Mouse (Mus musculus): ENCODE data around the gene Ulk3. TPM values are rescaled to one million over a fixed set of nuclear protein-coding genes. Genes with fewer than 3 reads are reported as not detected.
A peak's percentile ranks its signal among the peaks of the same experiment; 100 is the strongest.

Ulk3 gene
- total RNA-seq, 2 experiments from 2014 or later: 2.6 to 8.7 TPM

DNA sequence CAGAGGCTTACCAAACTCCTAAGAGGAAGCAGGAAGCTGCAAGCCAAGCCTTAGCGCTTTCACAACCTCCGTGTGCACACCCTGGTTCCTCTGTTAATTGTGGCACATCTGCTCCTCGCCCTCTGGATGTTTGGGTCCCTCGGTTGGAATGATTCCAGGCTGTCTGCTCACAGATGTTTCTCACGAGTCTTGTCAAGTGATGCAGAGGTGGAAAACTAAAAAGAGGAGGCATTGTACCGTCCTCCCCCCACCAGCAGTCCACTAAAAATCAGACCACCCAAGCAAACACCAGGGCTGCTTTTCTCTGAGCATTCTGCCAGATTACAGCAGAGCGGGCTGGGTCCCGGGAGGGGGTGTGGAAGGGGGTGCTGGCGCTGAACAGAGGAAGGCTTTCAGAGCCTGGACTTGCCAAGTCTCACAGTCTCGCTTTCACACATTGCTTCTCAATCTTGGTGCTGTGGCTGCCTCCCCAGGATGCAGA is 23.5 kb upstream of the Ulk3 start:
- no peak for ATAC-seq (replicated peaks; ENCODE audit: low FRiP score, low TSS enrichment, poor library complexity, severe bottlenecking)

DNA sequence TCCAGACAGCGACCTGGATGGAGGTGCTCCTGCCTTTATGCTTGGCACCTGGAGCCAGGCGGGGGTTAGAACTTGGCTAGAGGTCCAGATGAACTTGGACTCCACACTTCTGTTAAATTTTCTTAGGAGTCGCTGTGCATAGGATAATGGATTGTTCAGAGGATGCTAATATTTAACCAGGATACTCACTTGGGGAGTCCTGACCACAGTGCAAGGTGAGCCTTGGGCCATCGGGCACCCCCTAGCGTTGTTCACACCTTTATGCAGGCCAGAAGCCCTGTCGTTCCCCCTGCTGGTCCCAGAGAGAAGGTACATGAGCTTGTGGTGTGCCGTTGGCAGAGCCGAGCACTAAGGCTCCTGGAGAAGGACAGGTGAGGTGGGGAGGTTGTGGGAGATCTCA is 22.4 kb upstream of the Ulk3 start:
- ATAC-seq (replicated peaks; ENCODE audit: low FRiP score, low TSS enrichment, poor library complexity, severe bottlenecking): no peak; the same call in 1 of the 2 replicates

DNA sequence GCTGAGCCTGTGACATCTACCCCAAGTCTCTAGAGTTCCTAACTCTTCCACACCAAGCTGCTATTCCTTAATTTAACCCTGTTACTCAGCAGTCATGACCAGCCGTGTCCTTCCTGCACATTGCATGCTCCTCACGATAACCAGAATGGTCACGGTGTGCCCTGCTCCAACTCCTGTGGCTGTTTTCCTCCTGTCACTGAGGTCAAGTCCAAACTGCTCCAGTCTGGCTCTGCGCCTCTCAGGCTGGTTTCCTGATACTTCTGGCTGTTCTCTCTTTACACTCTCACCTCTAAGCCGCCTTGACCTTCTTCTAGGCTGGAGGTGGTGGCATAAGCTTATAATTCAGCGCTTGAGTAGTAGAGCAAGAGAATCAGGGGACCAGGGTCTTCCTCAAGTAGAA is 20.8 kb upstream of the Ulk3 start:
- ATAC-seq (replicated peaks; ENCODE audit: low FRiP score, low TSS enrichment, poor library complexity, severe bottlenecking): no peak

DNA sequence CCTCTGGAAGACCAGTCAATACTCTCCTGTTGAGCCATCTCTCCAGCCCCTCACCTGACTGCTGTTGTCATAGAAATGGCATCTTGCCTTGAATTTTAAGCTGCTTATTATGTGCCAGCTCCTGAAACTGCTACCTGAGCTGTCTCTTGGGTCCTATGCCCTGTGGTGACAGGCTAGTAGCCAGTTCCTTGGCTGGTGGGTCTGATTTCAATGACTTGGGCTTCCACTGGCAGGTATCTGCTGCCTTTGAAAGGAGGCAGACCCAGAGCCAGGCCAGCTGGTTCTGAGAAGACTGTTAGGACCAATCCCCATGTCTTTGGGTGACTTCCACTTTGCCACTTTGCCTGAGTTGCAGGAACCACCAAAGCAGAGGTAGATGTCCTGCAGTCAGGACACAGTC is 14.9 kb upstream of the Ulk3 start:
- no peak for ATAC-seq (replicated peaks; ENCODE audit: low FRiP score, low TSS enrichment, poor library complexity, severe bottlenecking)

DNA sequence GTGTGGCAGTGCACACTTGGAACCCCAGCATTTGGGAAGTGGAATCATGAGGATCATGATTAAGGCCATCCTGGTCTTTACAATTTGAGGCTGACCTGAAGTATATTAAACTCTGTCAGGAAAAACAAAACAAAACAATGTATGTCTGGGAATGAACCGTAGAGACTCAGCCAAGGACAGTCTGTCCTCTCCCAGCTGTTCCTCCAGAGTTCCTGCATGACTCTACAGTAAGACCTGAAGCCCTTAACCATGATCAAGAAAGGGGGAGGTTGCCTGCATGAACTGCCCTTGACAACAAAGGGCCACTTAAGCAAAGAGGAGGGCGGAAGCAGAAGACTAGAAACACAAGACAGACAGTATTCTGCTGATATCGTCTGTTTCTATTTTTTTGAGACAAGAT is 13.7 kb upstream of the Ulk3 start:
- no peak for ATAC-seq (replicated peaks; ENCODE audit: low FRiP score, low TSS enrichment, poor library complexity, severe bottlenecking)

DNA sequence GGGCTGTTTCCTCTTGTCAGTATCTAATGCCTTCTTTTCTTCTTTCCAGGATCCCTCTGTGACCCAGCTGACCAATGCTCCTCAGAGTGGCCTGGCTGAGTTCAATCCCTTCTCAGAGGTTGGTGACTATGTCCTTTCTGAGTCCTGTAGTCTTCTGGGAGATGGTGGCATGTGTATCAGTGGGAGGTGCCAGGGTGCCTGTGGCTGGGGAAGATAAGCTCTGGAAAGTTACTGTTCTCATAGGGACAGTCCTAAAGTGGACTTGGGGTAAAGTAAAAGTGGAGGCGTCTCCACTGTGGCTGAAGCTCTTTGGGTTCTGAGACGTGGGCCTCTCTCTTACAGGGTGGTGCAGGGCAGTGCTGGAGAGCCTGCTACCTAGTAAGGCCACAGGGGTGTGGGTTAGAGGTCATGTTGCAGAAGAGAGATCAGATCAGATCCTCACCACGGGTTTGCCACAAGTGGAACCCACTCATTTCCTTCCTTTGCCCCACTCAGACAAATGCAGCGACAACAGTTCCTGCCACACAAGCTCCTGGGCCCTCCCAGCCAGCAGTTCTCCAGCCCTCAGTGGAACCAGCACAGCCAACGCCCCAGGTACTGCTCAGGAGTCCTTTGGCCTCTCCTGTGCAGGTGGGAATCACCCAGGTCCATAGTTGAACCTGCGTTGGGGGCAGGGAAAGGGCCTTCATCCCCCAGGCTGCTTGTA is 12.0 kb upstream of the Ulk3 start:
- ATAC-seq (replicated peaks; ENCODE audit: low FRiP score, low TSS enrichment, poor library complexity, severe bottlenecking): peak; percentile 76

DNA sequence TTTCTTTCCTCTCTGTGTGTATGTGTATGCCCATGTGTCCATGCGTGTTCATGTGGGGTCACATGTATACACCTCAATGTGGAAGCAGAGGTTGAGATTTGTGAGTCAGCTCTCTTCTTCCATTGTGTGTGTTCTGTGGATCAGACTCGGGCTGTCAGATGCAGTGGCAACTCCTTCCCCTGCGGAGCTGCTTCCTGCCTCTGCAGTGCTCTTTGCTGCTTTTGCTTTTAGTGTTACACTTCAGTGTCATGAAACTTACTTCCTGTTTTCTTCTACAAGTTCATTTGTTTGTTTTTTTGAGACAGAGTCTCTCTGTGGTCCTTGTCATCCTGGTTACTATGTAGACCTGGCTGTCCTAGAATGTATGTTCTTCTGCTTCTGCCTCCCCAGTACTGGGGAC is 4.3 kb upstream of the Ulk3 start:
- ATAC-seq (replicated peaks; ENCODE audit: low FRiP score, low TSS enrichment, poor library complexity, severe bottlenecking): no peak

DNA sequence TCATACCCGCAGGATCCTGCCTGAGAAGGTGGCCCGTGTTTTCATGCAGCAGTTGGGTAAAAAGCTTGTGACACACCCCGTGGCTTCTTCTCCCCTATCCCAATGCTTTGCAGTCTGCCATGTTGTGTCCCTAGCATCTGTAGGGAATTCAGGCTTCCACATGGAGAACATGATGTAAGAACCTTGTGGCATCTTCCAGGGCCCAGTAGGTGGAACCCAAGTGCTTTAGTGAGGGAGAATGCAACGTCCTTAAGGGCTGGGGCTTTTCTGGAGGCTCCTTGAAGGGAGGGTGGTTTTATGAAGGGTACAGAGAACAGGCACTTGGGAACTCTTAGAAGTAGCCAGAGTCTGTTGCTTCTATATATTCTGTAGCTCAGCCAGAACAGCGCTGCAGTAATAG is 1.5 kb downstream of the Ulk3 start:
- no peak for ATAC-seq (replicated peaks; ENCODE audit: low FRiP score, low TSS enrichment, poor library complexity, severe bottlenecking)

DNA sequence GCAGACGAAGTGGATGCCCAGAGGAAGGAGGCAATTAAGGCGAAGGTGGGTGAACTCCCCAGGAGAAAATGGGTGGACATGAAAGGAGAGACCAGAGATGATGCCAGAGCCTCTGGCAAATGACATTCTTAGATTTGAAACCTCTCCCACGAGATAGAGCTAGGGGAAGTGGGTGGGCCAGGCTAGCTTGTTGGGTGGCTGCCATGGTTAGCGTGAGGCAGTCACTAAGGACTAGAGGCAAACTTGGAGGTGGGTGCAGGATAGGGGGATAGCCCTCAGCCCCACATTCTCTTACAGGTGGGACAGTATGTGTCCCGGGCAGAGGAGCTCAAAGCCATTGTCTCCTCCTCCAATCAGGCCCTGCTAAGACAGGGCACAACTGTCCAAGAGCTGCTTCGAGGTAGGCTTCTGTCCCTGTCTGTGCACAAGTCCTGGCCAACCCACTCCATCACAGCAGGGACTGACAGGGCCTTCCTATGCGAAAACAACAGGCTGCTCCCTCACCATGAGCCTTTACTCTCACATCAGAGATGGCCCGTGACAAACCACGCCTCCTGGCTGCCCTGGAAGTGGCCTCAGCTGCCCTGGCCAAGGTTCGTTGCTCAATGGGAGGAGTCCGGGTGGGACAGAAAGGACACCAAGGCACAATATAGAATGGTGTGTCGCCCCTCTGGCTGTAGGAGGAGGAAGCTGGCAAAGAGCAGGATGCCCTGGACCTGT is 4.4 kb downstream of the Ulk3 start:
- no peak for ATAC-seq (replicated peaks; ENCODE audit: low FRiP score, low TSS enrichment, poor library complexity, severe bottlenecking)

DNA sequence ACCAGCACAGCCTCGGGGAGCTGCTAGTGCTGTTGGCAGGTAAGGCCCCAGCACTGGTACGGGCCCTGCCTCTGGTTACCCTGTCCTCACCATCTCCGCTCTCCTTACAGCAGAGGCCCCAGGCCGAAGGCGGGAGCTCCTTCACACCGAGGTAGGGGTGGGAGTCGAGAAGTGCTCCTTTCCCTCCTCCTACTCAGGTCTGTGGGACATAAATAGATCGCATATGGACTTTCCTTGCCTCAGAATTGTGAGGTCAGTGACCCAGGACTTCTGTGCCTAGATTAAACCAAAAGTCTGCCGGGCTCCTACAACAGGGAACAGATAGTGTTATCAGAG is 4.9 kb downstream of the Ulk3 start:
- ATAC-seq (replicated peaks; ENCODE audit: low FRiP score, low TSS enrichment, poor library complexity, severe bottlenecking): no peak

DNA sequence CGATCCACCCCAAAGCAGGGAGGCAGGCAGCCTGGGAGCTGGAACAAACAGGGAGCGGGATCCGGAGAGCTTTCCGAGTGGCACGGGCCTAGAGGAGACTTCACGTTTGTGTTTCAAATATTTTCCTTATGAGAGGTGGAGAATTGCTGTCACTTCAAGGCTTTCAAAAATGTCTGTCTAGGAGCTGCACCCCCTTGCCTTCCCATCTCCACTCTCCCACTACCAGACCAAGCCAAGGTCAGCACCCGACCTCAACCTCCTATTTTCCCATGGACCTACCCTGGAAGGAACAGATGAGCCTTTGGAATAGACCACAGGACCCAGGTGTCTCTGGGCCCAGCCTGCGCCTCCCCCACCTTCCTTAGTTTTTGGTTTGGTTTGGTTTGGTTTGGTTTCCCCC is 8.0 kb downstream of the Ulk3 start:
- no peak for ATAC-seq (replicated peaks; ENCODE audit: low FRiP score, low TSS enrichment, poor library complexity, severe bottlenecking)

DNA sequence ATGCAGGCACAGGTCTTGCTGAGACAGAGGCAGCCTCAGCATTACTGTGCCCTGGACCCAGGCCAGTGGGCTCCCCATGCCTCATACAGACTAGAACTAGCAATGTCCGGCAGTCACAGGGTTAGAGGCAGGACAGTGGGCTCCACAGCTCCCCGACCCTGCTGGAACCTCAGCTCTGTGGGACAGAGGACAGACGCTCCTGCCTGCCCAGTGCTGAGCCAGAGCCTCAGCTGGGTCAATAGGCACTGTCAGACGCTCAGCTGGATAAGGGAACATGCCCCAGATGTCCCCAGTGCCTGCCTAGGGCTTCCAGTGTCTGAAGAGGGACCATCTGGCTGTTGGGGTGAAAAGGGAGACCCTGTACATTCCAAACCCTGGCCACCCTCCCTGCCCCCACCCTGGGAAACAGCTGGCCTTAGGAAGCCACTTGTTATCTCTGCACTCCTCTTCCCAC is 8.7 kb downstream of the Ulk3 start:
- ATAC-seq (replicated peaks; ENCODE audit: low FRiP score, low TSS enrichment, poor library complexity, severe bottlenecking): no peak

DNA sequence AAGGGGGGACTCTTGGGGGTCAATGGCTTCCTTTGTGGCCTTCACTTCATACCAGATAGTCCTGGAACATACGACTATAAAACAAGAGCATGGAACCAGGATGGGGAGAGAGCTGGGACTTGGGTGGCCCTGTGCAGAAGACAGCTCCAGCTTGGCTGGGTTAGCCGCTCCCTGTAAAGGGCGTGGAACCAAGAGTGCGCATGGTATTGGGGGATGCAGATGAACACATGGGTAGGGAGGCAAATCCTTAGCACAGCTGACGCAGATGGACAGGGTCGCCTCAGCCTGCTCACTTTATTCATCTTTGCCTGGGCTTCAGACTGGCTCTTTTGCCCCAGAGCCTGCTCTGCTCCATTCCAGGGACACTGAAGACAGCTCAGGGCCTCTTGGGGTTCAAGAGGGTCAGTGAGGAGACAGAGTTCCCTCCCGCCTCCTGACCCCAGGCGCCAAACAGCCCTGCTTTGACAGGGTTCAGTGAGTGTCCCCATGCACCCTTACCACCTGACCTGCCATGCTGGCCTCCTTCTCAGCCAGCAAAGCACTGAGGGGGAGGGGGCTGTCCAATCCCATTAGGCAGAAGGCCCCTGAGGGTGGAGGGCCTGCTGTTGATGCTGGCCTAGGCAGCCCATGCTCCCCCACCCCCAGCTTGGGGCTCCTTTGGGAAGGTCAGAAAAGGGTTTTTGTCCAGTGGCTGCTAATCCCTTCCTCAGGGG is 9.8 kb downstream of the Ulk3 start:
- no peak for ATAC-seq (replicated peaks; ENCODE audit: low FRiP score, low TSS enrichment, poor library complexity, severe bottlenecking)

DNA sequence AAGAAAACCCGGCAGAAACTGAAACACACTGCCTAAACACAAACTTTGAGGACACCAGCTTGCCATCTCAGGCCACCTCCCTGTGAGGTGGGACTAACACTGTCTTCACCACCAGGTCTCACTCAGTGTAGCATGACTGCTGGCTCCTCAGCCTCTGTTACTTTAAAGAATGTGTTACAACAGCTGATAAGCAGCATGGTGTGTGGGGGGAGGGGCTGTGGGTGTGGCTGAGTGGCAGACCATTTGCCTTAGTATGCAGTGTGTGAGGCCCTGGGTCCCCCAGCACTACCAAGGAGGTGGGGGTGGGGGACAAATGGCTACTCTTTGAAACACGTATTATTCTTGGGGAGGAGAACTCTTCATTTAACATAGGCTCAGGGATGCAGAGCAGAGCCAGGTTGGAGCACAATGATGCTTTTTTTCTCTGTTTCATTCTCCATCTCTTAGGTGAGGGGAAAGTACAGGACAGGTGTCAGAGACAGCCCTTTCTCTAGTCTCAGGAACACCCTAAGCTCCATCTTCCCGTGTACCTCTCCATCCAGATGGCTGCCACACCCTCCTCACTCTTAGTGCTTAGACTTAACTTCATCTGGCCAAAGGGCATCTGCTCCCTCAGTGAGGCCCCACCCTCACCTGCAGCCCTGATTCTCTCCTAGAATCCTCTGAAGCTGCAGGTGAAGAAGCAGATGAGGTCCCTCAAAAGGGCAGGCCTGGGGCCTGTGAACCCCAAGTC is 11.5 kb downstream of the Ulk3 start:
- ATAC-seq (replicated peaks; ENCODE audit: low FRiP score, low TSS enrichment, poor library complexity, severe bottlenecking): 0 out of 2 replicates have a peak, but pooled peaks have one; percentile 39

DNA sequence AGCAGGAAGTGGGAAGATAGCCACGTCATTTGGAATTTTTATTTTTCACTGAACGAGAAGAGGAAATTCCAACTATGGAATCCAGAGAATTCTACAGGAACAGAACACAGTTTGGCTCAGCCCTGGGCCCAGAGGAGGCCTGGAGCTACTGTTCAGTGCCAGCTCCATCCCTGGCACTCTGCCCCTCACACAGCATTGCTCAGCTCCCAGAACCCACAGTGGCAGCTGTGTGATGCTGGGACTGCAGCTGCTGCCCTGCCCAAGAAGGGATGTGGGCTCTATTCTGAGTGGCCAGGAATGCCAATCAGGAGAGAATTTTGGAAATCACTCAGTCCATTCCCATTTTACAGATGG is 12.1 kb downstream of the Ulk3 start:
- ATAC-seq (replicated peaks; ENCODE audit: low FRiP score, low TSS enrichment, poor library complexity, severe bottlenecking): no peak

DNA sequence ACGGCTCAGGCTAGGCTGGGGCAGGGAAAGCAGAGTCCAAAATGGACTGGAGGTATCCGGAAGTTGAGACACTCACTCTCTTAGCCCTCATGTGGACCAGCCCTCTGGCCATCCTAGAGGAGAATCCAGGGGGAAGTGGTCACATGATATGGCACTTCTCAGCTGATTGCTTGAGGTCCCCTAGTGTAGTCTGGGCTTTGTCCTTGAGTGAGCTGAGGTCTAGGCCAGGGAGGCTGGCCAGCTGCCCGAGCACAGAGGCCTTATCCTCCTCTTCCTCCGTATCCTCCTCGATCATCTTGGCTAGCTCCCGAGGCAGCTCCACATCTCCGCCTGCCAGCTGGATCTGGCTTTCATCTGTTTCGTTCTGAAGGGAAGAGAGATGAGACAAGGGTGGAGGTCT is 12.8 kb downstream of the Ulk3 start:
- no peak for ATAC-seq (replicated peaks; ENCODE audit: low FRiP score, low TSS enrichment, poor library complexity, severe bottlenecking)

DNA sequence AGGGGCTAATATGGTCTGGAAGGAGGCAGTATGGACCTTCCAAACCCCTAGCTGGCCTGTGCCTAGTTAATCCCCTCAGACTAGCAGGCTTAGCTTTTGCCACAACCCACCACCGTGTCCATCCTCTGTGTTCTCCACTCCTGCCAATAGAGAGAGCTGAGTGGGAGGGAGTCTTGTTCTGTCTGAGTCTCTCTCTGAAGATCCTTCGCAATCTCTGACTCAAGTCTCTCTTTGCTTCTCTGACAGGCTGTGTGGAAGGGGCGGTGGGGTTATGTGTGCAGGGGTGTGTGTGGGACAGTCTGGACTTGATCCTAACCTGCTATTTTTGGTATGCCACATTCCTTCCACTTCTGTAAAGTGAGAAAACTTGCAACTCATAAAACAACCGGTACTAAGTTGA is 15.6 kb downstream of the Ulk3 start:
- ATAC-seq (replicated peaks; ENCODE audit: low FRiP score, low TSS enrichment, poor library complexity, severe bottlenecking): no peak

DNA sequence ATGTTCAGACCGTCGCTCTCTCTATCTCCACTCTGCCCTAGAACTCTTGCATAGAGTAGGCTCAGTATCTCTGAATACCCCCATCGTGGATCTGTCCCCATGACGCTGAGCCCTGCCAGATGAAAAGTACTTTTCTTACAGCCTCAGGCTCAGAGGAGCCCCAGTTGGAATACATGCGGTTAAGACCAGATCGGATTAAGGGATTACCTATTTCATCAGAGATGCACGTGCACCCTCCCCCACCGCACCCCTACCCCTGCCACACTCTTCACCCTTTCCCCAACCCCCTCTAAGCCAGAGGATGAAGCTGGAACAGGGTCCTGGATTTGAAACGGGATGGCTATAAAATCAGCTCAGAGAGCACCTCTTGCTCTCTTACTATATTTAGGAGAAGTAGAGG is 16.3 kb downstream of the Ulk3 start:
- no peak for ATAC-seq (replicated peaks; ENCODE audit: low FRiP score, low TSS enrichment, poor library complexity, severe bottlenecking)

DNA sequence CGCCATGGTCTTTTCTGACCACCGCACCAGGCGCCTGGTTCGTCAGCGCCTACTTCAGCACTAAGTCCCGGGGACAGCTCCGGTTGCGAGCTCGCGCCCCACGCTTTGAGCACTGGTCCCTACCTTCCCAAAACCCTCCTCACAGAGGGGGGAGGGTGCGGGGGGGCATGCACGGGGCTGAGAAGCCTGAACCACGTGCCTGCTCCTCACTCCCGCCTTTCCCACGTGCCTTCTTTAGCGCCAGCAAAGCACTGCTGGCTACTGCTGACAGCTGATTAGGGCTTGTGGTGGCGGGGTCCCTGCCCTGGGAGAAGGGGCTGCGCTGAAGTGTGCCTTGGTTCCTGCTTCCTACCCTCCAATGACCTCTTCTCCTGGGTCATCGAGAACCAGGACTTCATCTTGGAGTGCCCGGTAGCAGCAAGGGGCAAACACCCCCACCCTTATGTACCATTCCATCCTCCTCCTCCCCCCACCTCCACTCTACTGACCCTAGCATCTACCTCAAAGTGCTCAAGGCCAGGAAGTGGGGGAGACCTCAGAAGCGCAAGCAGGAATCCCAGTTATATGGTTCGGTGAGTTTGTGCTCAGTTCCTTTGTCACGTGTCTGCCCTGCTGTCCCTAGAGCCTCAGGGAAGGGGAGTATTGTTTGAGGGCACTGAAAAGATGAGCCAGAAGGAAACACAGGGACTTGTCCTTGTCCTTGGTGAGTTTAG is 17.0 kb downstream of the Ulk3 start, which contains the start of gene Cplx3:
Gene Cplx3 (minus strand): TSS at position 143 of the 713 bp plus-strand sequence.
- peak; percentile 53 for ATAC-seq (replicated peaks; ENCODE audit: low FRiP score, low TSS enrichment, poor library complexity, severe bottlenecking)

Data from megakaryocyte-erythroid progenitor cell, adult 5-6 weeks (primary cell).